Mouse (Mus musculus) bone marrow, adult 2 months (tissue): ENCODE measurements around the gene Calcrl.

Experiments used
- CTCF ChIP-seq: fragments of 200-500 bp; IDR thresholded peaks from 2 replicates; pipeline ENCODE4 v1.5.1; 2011; ENCODE audit warnings: low read length, control low read depth; ENCODE audit not compliant: control insufficient read depth, insufficient read depth
- POLR2A ChIP-seq: fragments of 200-500 bp; IDR thresholded peaks from 2 replicates; pipeline ENCODE4 v1.6.1; 2011; ENCODE audit warnings: low read depth, mild to moderate bottlenecking, control low read depth, low read length, borderline replicate concordance; ENCODE audit not compliant: control insufficient read depth

DNA sequence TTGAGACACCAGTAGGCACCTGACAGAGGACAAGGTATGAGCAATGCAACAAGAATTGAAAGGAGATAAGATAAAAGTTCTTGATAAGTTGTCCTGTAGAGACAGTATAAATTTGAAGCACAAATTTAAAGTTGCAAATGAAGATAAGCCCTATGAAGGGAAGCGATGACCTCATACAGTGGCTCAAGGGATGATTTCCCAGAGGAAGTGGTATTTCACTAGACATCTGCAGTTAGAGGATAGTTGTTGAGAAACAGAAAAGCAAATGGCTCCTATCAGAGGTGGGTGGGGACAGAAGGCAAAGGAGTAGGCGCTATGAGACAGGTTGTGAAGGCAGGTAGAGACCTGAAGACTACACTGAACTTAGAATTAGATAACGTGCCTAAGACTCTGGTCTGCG is 32.0 kb downstream of the Calcrl start:
- TF ChIP-seq CTCF, result no peak
- no peak for TF ChIP-seq POLR2A
